Comparison of ENCODE assay signal across 25 mouse cellular contexts in genomic region chr15:78479470-78479869, GRCm38 (mm10). TPM values are rescaled to one million over a fixed set of nuclear protein-coding genes. Genes with fewer than 3 reads are reported as not detected.
DNase-seq lines count a peak whose midpoint lies in the region; ATAC-seq lines count a peak whose summit lies in the region.
"Had no signal": no experiment of that assay in that cellular context is flagged by ENCODE, and none has a peak within 500 bp of the region (broad histone marks: within the 10 kb centered on the region; RNA-seq: fewer than 3 reads in every experiment).

No protein-coding gene starts in this region.

- intact Hi-C loops in gastrocnemius, postnatal 14 days (cut with DNase I; ENCODE audit: low total_unique reads), result no loop called here

- peak; percentile 44 for DNase-seq in gastrocnemius, postnatal 14 days
- DNase-seq in gastrocnemius, postnatal 4 days (ENCODE audit: low spot score in 2 of 2), result no peak
- peak; percentile 64 for DNase-seq in 3134 (ENCODE audit: extremely low read depth, insufficient read length, low spot score)
- DNase-seq in CD4-positive, CD25-positive, alpha-beta regulatory T cell, adult 2 months (ENCODE audit: low read depth, low spot score), result peak; percentile 62
- no peak for DNase-seq in spleen, postnatal 4 days (ENCODE audit: low spot score in 2 of 2)
- DNase-seq in spleen, postnatal 14 days (ENCODE audit: low spot score in 2 of 2), result no peak
- DNase-seq: adrenal gland, postnatal 36 days; cerebellum, adult 11 months; cerebellum, adult 9-11 months; heart, adult 11 months; heart, postnatal 10 days; kidney, adult 18-20 months; left cerebral cortex, postnatal 4 days; lung, embryonic 14.5 days; midbrain, embryonic 14.5 days; spleen, adult 18-20 months; thymus, postnatal 25 days had no signal

- ATAC-seq in inflammation-experienced regulatory T-cells, adult 6 months, result peak; percentile 39
- ATAC-seq: forebrain, embryonic 16.5 days had no signal

RNA-seq across cellular contexts. Expression of gene Tmprss6, which starts 11.0 kb away (rescaled TPM):
- total RNA-seq in gastrocnemius, postnatal 14 days (2021), result not detected
- total RNA-seq in gastrocnemius, postnatal 4 days (2021), result under 1 TPM in 1 of 2 experiments, not detected in 1; 0.62 TPM
- polyA plus RNA-seq in inflammation-experienced regulatory T-cells, adult 6 months (2017; shearing (Covaris generic)), result not detected
- total RNA-seq: common myeloid progenitor, adult 5-6 weeks; layer of hippocampus, postnatal 10 days; left cerebral cortex, postnatal 4 days; megakaryocyte-erythroid progenitor cell, adult 5-6 weeks had no signal

RNA-seq across cellular contexts. Expression of gene Il2rb, which starts 15.6 kb away (rescaled TPM):
- total RNA-seq in gastrocnemius, postnatal 14 days (2021), result not detected
- total RNA-seq in gastrocnemius, postnatal 4 days (2021), result under 1 TPM; 0.16 to 0.20 TPM
- 100 to 1,000 TPM; 427 to 674 (median 450) TPM for polyA plus RNA-seq in inflammation-experienced regulatory T-cells, adult 6 months (2017; shearing (Covaris generic))
- polyA plus RNA-seq: embryonic facial prominence, embryonic 10.5 days; forebrain, embryonic 16.5 days; heart, embryonic 11.5 days; hindbrain, embryonic 11.5 days had no signal

RNA-seq across cellular contexts. Expression of gene Kctd17, which starts 51.1 kb away (rescaled TPM):
- total RNA-seq in gastrocnemius, postnatal 14 days (2021), result 10 to 100 TPM; 34.6 to 41.4 TPM
- 10 to 100 TPM; 83.5 to 85.4 TPM for total RNA-seq in gastrocnemius, postnatal 4 days (2021)
- 10 to 100 TPM in 1 of 3 experiments, 1 to 10 TPM in 2; 7.5 to 14.9 (median 8.8) TPM for polyA plus RNA-seq in inflammation-experienced regulatory T-cells, adult 6 months (2017; shearing (Covaris generic))
- total RNA-seq: megakaryocyte-erythroid progenitor cell, adult 5-6 weeks had no signal

RNA-seq across cellular contexts. Expression of gene C1qtnf6, which starts 51.7 kb away (rescaled TPM):
- 10 to 100 TPM; 36.9 to 40.4 TPM for total RNA-seq in gastrocnemius, postnatal 14 days (2021)
- 10 to 100 TPM; 66.7 to 75.1 TPM for total RNA-seq in gastrocnemius, postnatal 4 days (2021)
- polyA plus RNA-seq in inflammation-experienced regulatory T-cells, adult 6 months (2017; shearing (Covaris generic)), result 10 to 100 TPM in 1 of 3 experiments, 1 to 10 TPM in 2; 7.7 to 24.3 (median 8.0) TPM

Comparison
In these comparisons a context has a peak if more than half of its experiments do, and no peak if none do; other contexts are left out.
1. DNase-seq: peak in gastrocnemius, postnatal 14 days (single experiment), 3134 (single experiment) and CD4-positive, CD25-positive, alpha-beta regulatory T cell, adult 2 months (single experiment); none in gastrocnemius, postnatal 4 days (0 of 2), spleen, postnatal 4 days (0 of 2) and spleen, postnatal 14 days (0 of 2).